Mouse (Mus musculus) splenic B cell, adult 2 months (primary cell): Measurements from ENCODE around the gene Rabgap1l.

Experiments used
- DNase-seq: peaks from one replicate; pipeline ENCODE4 v3.0.0-alpha.2; 2011; ENCODE audit warnings: low read depth, low spot score
- H3K27me3 ChIP-seq: 2 replicates; pipeline ENCODE4 v1.6.1; 2012; ENCODE audit warnings: mild to moderate bottlenecking, low read length, moderate library complexity, mixed read lengths; ENCODE audit not compliant: control insufficient read depth, poor library complexity, insufficient read depth, severe bottlenecking
- H3K36me3 ChIP-seq: 2 replicates; pipeline ENCODE4 v1.6.1; 2012; ENCODE audit warnings: mild to moderate bottlenecking, low read length, moderate library complexity, mixed read lengths; ENCODE audit not compliant: control insufficient read depth, poor library complexity, insufficient read depth, severe bottlenecking

The Rabgap1l gene

DNA sequence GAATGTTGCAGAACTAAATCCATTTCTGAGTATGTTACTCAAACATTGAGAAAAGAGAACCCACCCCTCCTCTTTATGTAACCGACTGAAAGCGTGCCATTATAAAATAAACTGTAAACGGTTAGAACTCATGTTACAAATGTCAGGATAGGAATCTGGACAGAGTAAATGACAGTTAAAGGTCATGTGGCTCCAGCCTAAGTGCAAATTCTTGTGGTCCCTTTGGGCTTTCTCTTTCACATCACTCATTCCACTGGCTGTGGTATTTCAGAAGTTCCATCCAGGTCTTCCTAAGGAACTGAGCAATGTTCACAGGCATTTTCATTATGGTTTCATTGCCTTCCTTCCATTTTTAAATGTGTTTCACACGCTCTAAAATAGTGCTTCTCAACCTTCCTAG lies 530.6 kb downstream of the Rabgap1l start:
- H3K27me3 ChIP-seq = no peaks in the 10 kb centered on the region
- DNase-seq = no peak
- 0 out of 2 replicates have a peak, but pooled peaks cover 1% of the 10 kb centered on the region for H3K36me3 ChIP-seq

DNA sequence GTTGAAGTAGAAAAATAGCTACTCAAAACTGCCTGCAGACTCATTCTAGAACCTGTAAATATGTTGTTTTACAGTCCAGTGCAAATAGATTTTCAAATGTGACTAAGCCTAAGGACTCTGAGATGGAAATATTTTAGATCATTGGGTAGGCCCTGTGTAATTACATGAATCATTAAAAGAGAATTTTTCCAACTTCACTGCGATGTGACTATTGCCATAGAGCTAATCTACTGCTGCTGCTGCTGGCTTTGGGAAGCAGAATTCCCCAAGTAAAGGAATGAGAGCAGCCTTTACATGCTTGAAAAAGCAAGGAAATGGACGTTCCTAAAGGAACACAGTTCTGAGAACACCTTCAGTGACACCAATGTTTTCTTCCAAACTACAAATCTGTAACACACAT lies 531.2 kb downstream of the Rabgap1l start:
- Histone ChIP-seq H3K36me3 (0 out of 2 replicates have a peak, but pooled peaks cover 3% of the 10 kb centered on the region), H3K27me3 (no peaks in the 10 kb centered on the region)
- DNase-seq = no peak

DNA sequence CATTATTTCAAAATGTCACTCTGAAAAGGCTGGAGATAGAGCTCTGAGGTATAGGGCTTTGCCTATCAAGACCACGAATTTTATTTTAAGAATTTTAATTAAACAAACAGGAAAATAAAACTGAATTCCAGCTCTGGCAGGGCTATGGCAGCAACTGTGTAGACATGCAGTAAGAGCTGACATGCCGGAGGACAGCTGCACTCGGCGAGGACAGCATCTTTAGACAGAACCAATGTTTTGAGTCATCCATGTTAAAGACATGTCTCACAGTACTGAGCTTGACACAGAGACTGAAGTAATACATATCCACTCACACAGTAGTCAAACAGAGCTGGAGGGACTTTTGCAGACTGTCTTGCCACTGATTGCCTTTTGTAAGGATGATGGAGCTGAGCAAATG lies 532.4 kb downstream of the Rabgap1l start:
- 0 out of 2 replicates have a peak, but pooled peaks cover 3% of the 10 kb centered on the region for H3K36me3 ChIP-seq
- no peaks in the 10 kb centered on the region for H3K27me3 ChIP-seq
- DNase-seq = no peak

DNA sequence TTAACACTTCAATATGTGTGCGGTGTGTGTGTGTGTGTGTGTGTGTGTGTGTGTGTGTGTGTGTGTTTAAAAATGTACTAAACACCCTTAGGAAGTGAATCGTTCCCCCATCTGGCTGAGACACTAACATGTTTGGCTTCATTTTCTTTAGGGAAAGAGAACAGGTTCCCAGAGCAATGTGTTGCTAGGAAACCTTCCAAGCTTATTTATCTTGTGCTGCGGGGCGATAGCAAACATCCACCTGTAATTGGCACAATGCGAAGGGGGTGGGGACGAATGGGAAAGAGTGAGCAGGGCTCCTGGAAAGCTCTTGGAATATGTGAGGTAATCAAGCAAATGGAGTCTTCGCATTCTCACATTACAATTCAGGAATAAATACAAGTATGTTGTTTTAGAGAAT lies 533.1 kb downstream of the Rabgap1l start:
- H3K36me3 ChIP-seq = 0 out of 2 replicates have a peak, but pooled peaks cover 1% of the 10 kb centered on the region
- no peaks in the 10 kb centered on the region for H3K27me3 ChIP-seq
- no peak for DNase-seq

DNA sequence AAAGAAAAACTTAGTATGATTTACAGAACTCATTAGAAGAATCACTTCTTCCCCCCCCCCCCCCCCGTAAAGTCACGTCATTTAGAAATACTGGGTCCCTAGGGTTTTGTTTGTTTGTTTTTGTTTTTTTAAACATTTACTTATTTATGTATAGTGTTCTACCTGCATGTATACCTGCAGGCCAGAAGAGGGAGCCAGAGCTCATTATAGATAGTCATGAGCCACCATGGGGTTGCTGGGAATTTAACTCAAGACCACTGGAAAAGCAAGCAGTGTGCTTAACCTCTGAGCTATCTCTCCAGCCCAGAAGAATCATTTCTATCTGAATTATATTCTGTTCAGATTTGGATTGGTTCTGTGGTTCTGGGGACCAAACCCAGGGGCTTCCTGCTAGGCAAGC lies 539.9 kb downstream of the Rabgap1l start:
- Histone ChIP-seq H3K36me3 (peaks cover 3% of the 10 kb centered on the region), H3K27me3 (no peaks in the 10 kb centered on the region; the same call in 1 of the 2 replicates)
- peak; percentile 28 for DNase-seq

DNA sequence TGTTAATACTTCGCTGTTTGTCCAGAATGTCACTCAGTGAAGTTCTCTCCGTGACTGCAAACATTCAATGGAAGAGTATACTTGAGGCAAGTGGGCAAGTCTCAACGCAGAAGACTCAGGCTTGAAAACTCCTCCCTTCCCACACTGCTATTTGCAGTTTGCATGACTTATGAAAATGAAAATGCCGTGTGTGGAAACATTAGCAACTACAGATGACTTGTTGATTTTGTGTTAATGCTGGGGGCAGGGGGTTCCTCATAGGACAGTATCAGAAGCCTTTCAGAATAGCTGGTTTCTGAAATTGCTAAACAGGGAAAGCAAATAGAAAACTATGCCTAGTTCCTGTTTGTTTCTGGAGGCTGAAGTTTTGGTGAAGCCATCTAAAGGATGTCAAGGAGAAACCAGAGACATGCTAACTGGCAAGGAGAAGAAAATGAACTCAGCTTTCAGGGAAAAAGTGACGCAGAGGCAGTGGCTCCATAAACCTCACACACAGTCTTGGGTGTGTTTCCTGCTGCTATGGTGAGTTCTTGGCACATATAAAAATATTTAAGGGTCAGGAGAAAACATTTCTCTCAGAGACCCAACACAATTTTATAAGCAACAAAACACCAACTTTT lies 541.5 kb downstream of the Rabgap1l start:
- H3K27me3 ChIP-seq = no peaks in the 10 kb centered on the region; the same call in 1 of the 2 replicates
- DNase-seq = no peak

DNA sequence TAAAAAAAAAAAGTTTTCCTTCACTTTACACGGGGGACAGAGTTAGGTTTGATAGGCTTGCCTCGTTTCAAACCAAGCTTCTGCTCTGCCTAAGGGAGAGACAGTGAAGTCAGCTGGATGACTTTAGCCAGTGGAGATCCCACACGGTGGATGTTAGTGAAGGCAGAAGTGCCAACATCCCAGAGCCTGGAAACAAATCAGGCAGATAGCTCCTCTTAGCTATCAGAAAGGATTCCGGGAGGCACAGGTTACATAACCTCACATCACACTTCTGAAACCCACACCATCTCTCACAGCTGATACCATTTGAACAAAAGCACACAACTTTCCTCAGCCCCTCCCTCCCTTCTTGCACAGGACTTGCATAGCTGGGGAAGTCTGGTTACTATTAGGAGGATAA lies 542.2 kb downstream of the Rabgap1l start:
- DNase-seq = no peak
- Histone ChIP-seq H3K27me3 (no peaks in the 10 kb centered on the region; the same call in 1 of the 2 replicates), H3K36me3 (peaks cover 2% of the 10 kb centered on the region)

More for the DNA sequence above, 541.5 kb downstream of the Rabgap1l start:
- peaks cover 2% of the 10 kb centered on the region for H3K36me3 ChIP-seq

DNA sequence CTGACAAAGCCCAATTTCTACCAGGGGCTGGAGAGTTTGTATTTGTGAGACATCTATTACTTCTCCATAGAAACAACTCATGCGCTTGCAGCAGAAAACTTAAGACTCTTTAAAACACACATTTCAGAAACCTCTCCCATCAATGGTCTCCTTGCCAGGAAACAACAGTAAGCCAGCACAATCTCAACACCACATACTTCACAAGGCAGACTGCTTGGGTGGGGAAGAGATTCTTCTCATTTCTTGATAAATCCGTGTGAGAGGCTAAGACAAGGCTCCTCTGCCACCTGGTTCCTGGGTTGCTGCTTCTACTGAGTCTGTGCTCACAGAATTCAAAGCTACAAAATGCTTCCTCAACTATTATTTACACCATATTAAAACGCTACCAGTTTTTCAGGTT lies 543.2 kb downstream of the Rabgap1l start:
- H3K27me3 ChIP-seq = no peaks in the 10 kb centered on the region; the same call in 1 of the 2 replicates
- DNase-seq = no peak
- H3K36me3 ChIP-seq = peaks cover 2% of the 10 kb centered on the region

DNA sequence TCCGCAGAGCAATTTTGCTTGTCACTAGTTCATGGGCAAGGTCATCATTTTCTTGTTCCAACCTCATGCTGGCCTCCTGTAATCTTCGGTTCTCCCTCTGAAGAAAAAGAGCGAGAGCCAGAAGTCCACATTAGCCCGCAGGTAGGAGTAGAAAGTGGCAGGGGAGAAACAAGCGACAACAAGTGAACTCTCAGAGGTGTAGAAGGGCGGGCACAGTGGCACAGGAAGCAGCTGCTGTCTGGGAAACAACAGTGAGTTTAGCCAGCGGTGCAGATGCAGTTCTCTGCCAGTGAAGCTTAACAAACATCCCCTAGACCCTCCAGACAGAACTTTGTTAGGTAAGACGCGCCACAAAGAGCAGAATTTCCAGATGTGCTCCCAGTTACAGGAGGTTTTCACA lies 545.5 kb downstream of the Rabgap1l start:
- Histone ChIP-seq H3K27me3 (no peaks in the 10 kb centered on the region), H3K36me3 (no peaks in the 10 kb centered on the region)
- peak; percentile 70 for DNase-seq

DNA sequence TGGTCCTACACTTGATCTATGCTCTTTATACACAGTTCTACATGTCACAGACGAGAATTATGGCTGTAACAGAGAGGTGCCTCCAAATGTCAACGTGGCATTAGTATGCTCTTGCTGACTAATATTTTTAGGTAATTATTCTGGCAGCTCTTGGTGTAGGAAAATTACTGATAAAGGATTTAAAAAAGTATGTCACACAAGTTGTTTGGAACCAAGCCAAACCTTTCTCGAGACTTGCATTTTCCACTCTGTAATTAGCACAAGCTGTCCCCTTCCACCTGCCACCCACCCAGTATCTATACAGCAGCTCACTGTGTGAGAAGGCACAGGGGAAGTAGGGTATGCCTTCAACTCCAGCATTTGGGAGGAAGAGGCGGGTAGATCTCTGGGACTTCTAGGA lies 546.2 kb downstream of the Rabgap1l start:
- H3K27me3 ChIP-seq = no peaks in the 10 kb centered on the region
- H3K36me3 ChIP-seq = peaks cover 3% of the 10 kb centered on the region
- peak; percentile 79 for DNase-seq

DNA sequence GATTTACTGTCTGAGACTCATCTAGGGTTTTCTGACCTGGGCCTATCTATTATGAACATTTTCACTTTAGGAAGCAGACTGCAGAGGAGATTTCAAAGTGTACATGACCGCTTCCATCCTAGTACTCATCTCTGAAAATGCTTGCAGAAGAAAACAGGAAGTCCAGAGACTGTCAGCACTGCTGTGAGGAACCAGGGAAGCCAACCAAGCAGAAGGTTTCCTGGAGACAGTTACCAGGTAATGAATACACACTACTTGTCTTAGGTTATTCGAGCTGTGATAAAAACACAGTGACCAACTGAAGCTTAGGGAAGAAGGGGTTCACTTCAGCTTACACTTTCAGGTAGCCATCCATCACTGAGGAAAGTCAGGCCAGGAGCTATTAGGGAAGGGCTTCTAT lies 547.1 kb downstream of the Rabgap1l start:
- peak; percentile 88 for DNase-seq
- H3K27me3 ChIP-seq = no peaks in the 10 kb centered on the region
- H3K36me3 ChIP-seq = peaks cover 3% of the 10 kb centered on the region

DNA sequence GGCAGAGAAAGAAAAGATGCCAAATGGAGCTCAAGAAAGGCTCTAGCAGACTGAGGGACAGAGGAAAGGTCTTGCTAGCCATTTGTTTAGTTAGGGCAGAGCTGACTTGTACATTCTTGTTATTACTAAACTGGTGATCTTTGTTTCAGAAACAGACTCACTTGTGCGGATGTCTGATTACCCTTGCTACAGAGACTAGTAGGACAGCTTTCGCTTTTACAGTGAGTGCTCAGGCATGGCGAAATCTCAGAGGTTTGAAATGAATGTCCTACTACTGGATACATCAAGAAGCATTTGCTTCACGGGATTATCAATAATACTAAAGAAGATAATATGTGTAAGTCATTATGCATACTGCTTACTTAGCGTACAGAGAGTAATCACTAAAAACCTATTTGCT lies 548.3 kb downstream of the Rabgap1l start:
- Histone ChIP-seq H3K27me3 (no peaks in the 10 kb centered on the region), H3K36me3 (peaks cover 6% of the 10 kb centered on the region)
- DNase-seq = peak; percentile 41

DNA sequence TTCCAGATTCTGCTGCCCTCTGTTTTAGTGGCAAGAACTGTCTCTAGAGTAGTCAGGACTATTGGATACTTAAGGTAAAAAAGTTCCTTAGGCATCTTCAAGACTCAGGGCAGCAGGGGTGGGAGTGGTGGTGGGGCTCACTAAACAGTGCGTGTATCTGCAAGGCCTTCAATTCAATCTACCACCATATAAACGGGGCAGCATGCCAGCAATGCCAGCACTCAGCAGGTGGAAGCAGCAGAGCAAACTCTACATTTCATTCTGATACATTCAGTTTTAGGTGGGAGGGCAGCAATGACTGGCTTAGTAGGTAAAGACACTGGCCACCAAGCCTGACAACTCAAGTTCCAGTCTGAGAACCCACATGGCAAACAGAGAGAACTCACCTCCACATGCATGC lies 552.9 kb downstream of the Rabgap1l start:
- Histone ChIP-seq H3K27me3 (no peaks in the 10 kb centered on the region), H3K36me3 (peaks cover 10% of the 10 kb centered on the region)
- no peak for DNase-seq

DNA sequence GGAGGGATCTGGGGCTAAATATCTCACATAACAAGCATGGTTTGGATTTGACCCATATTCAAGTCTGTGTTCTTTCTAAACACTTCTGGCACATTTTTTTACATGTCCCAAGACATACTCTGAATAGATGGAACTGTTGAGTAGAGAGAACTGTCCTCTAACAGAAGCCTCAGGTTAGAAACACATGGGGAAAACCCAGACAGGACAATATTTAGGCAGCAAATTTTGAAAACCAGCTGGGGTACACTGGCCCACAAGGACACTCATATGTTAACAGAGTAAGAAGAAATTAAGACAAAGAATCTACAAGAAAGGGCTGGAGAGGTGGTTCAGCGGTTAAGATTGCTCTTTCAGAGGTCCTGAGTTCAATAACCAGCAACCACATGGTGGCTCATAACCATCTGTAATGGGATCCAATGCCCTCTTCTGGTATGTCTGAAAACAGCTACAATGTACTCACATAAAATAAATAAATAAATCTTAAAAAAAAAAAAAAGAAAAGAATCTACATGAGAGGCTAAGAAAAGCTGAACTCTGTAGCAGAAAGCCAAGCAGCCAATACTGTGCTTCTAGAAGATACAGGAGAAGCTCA lies 554.1 kb downstream of the Rabgap1l start:
- peaks cover 11% of the 10 kb centered on the region for H3K36me3 ChIP-seq
- H3K27me3 ChIP-seq = no peaks in the 10 kb centered on the region
- DNase-seq = no peak

DNA sequence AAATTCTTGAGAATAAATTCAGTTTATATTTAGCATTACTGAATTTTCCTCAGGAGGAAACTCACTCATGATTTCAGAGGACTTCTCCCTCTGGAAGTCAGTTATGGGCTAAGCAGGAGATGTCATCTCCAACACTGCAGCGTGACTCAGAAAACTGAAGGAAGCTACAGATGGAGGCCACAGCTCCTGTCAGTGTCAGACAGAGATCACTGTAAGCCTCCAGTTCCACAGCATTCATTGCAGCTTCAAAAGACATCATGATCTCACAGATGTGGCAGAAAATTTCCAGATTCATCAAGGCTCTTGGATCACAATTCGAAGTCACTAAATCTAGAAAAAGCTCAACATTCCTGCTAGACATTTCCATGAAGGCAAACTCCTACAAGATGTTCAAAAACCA lies 555.0 kb downstream of the Rabgap1l start:
- Histone ChIP-seq H3K27me3 (no peaks in the 10 kb centered on the region), H3K36me3 (peaks cover 11% of the 10 kb centered on the region)
- no peak for DNase-seq
